Mouse (Mus musculus) MEL (cell line): ENCODE measurements at regions not wholly inside any gene's neighbourhood (a gene's known extent, or its start where the extent isn't known, plus 50 kb on each side); places are given as distances from the start of the nearest gene placed in this dataset.

Experiments
- E2F4 ChIP-seq: IDR thresholded peaks from 2 replicates; pipeline ENCODE4 v1.6.1; 2011; ENCODE audit warnings: low read depth, low read length, improper control_type of control experiment, borderline replicate concordance
- POLR2A ChIP-seq, 2 experiments: IDR thresholded peaks; 2 replicates each; pipeline ENCODE4 v1.6.1; 2011 to 2012; ENCODE audit warnings: low read length in 2 of 2, mild to moderate bottlenecking in 2 of 2, control low read depth in 1 of 2, improper control_type of control experiment in 1 of 2, low read depth in 1 of 2, moderate library complexity in 1 of 2; ENCODE audit not compliant: control insufficient read depth in 1 of 2, insufficient read depth in 1 of 2, poor library complexity in 1 of 2

DNA sequence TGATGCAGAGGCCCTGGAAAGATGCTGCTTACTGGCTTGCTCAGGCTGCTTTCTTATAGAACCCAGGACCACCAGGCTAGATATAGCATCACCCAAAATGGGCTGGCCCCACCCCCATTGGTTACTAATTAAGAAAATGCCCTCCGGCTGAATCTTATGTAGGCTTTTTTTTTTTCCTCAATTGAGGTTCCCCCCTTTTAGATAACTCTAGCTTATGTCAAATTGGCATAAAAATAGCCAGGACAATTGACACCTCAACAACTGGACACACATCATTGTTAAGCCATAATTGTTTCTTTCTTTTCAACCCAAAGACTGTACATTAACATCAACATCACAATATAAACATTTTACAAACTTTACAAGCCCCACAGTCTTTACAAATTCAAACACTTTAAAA, 630.8 kb upstream of the Adam5 start:
- TF ChIP-seq POLR2A (IDR thresholded peaks at IDR 0.05; ENCODE audit: control insufficient read depth in 1 of 2, insufficient read depth in 1 of 2, low read depth in 1 of 2, low read length in 2 of 2, poor library complexity in 1 of 2) (no peak), E2F4 (no peak)
